12 mouse cellular contexts compared by ENCODE assay signal in the genomic region with DNA sequence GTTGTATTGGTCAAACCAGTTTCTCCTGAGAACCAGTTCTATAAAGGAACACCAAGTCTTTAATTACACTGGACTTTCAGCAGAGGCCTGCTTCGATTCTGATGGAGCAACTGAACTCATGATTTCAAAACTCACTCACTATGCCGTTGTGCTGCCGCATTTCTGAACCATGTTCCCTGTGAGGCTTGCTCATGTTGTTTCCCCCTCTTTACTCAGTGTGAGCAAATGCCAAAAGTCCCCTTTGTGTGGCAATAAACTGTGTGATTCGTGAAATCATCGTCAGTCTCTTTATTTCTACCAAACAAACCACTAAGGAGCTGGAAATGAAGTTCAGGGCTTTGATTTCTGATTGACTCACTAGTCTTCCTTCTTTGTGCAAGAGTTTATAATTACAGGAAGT. TPM values are rescaled to one million over a fixed set of nuclear protein-coding genes. Genes with fewer than 3 reads are reported as not detected.
DNase-seq lines count a peak whose midpoint lies in the region; ATAC-seq and TF ChIP-seq lines count a peak whose summit lies in the region.
"Had no signal": no experiment of that assay in that cellular context is flagged by ENCODE, and none has a peak within 500 bp of the region (broad histone marks: within the 10 kb centered on the region; RNA-seq: fewer than 3 reads in every experiment).

No protein-coding gene starts in this region.

- no peaks in the 10 kb centered on the region for H3K27me3 ChIP-seq in lung, postnatal 0 days (replicated peaks; ENCODE audit: insufficient read depth, low read length)
- no peaks in the 10 kb centered on the region for H3K27me3 ChIP-seq in embryonic facial prominence, embryonic 15.5 days
- H3K27me3 ChIP-seq: heart, embryonic 15.5 days had no signal

- ATAC-seq in lung, postnatal 0 days, result no peak
- ATAC-seq in embryonic facial prominence, embryonic 15.5 days (ENCODE audit: insufficient number of reproducible peaks, low FRiP score, low TSS enrichment, low read depth), result no peak

- peak; percentile 82 for DNase-seq in lung, postnatal 0 days (ENCODE audit: low spot score)
- no peak for DNase-seq in lung, postnatal 14 days
- peak; percentile 19 for DNase-seq in lung, postnatal 10 days
- DNase-seq in embryo, embryonic 10 days (ENCODE audit: low spot score), result no peak
- DNase-seq in layer of hippocampus, adult 18-20 months (ENCODE audit: low spot score in 2 of 2), result no peak
- no peak for DNase-seq in embryo, embryonic 10.5 days (ENCODE audit: low spot score)
- DNase-seq: cerebellum, postnatal 25 days; gastrocnemius, postnatal 36 days had no signal

- no peak overlapping the region for H3K4me3 ChIP-seq in lung, postnatal 0 days (ENCODE audit: low read depth, low read length)
- no peak overlapping the region for H3K4me3 ChIP-seq in embryonic facial prominence, embryonic 15.5 days (replicated peaks)
- H3K4me3 ChIP-seq: heart, embryonic 15.5 days had no signal

- H3K27ac ChIP-seq in lung, postnatal 0 days (ENCODE audit: low read length), result peak overlapping the region; percentile 97
- peak overlapping the region; percentile 100; the same call in 1 of the 2 replicates for H3K27ac ChIP-seq in embryonic facial prominence, embryonic 15.5 days (replicated peaks)
- H3K27ac ChIP-seq: hindbrain, embryonic 14.5 days had no signal

- TF ChIP-seq EP300 in lung, postnatal 0 days (IDR thresholded peaks at IDR 0.05), result no peak

- 58% methylated on average over 5 of the region's 5 CpGs for WGBS in lung, postnatal 0 days
- WGBS in embryonic facial prominence, embryonic 15.5 days, result 63% methylated on average over 5 of the region's 5 CpGs

- no peak overlapping the region for H3K4me2 ChIP-seq in lung, postnatal 0 days (replicated peaks; ENCODE audit: low read depth, low read length)
- H3K4me2 ChIP-seq in embryonic facial prominence, embryonic 15.5 days (replicated peaks), result no peak overlapping the region

- TF ChIP-seq CTCF in lung, postnatal 0 days (IDR thresholded peaks at IDR 0.05), result no peak

- no peaks in the 10 kb centered on the region for H3K9me3 ChIP-seq in lung, postnatal 0 days (ENCODE audit: low read length)
- H3K9me3 ChIP-seq in embryonic facial prominence, embryonic 15.5 days (replicated peaks), result no peaks in the 10 kb centered on the region
- H3K9me3 ChIP-seq: heart, embryonic 15.5 days; megakaryocyte, embryonic 14.5 days had no signal

- H3K4me1 ChIP-seq in lung, postnatal 0 days (ENCODE audit: insufficient read depth, low read depth, low read length), result peaks cover 9% of the 10 kb centered on the region; the same call in 1 of the 2 replicates
- H3K4me1 ChIP-seq in embryonic facial prominence, embryonic 15.5 days, result peaks cover 22% of the 10 kb centered on the region

- no peaks in the 10 kb centered on the region for H3K36me3 ChIP-seq in lung, postnatal 0 days (ENCODE audit: insufficient read depth, low read length)
- H3K36me3 ChIP-seq in embryonic facial prominence, embryonic 15.5 days, result no peaks in the 10 kb centered on the region
- H3K36me3 ChIP-seq: heart, embryonic 15.5 days had no signal

- no peak overlapping the region for H3K9ac ChIP-seq in lung, postnatal 0 days (replicated peaks; ENCODE audit: low read depth)
- no peak overlapping the region for H3K9ac ChIP-seq in embryonic facial prominence, embryonic 15.5 days
- H3K9ac ChIP-seq: heart, embryonic 15.5 days had no signal

RNA-seq across cellular contexts. Expression of a gene that starts 1.2 kb away (rescaled TPM):
- 25.1 and 31.0 TPM in 2 replicates for polyA plus RNA-seq in lung, postnatal 0 days (2015; fragmentation: Nextera tagmentation; extraction: Ambion mirVana)
- 36.0 and 36.7 TPM in 2 replicates for polyA plus RNA-seq in embryonic facial prominence, embryonic 15.5 days (2015; fragmentation: Nextera tagmentation; extraction: Ambion mirVana)
- 10 to 100 TPM; 32.1 to 35.4 TPM for total RNA-seq in layer of hippocampus, adult 18-20 months (2021)

RNA-seq across cellular contexts. Expression of a gene that starts 43.7 kb away (rescaled TPM):
- 10.0 and 10.7 TPM in 2 replicates for polyA plus RNA-seq in lung, postnatal 0 days (2015; fragmentation: Nextera tagmentation; extraction: Ambion mirVana)
- polyA plus RNA-seq in embryonic facial prominence, embryonic 15.5 days (2015; fragmentation: Nextera tagmentation; extraction: Ambion mirVana), result 19.4 and 21.2 TPM in 2 replicates
- total RNA-seq in layer of hippocampus, adult 18-20 months (2021), result 10 to 100 TPM; 22.7 to 22.9 TPM

Comparison
In these comparisons a context has a peak if more than half of its experiments do, and no peak if none do; other contexts are left out.
1. DNase-seq: peak in lung, postnatal 0 days (single experiment) and lung, postnatal 10 days (single experiment); none in lung, postnatal 14 days (single experiment), embryo, embryonic 10 days (single experiment), layer of hippocampus, adult 18-20 months (0 of 2) and embryo, embryonic 10.5 days (single experiment).